Mouse (Mus musculus) gastrocnemius, postnatal 10 days (tissue): ENCODE measurements around the gene Sae1. TPM values are rescaled to one million over a fixed set of nuclear protein-coding genes. Genes with fewer than 3 reads are reported as not detected.
A peak's percentile ranks its signal among the peaks of the same experiment; 100 is the strongest.

Experiments used
- DNase-seq: peaks from one replicate; pipeline ENCODE4 v3.0.0; 2021; ENCODE audit warnings: mixed read lengths
- long read RNA-seq, 2 experiments: library from polyadenylated mRNA; stranded (forward); transcript quantifications; one replicate each; pipeline ENCODE4 v2.0.0; 2021
- total RNA-seq, 2 experiments: library from RNA; stranded (reverse); gene quantifications; 2 replicates each; pipeline ENCODE4 v1.2.3; 2021

The Sae1 gene
- 10 to 100 TPM; 43.3 to 48.8 TPM for total RNA-seq
- long read RNA-seq, experiment 1, transcript Sae1-201 (9 exons, 1,875 nt), result major isoform, 98 of 110 reads
- long read RNA-seq, experiment 1, partial matches to known transcripts, result 1 of 110 reads
- long read RNA-seq, experiment 1, other reads (novel, unspliced or antisense), result 7 of 110 reads
- long read RNA-seq, experiment 2, transcript Sae1-201 (9 exons, 1,875 nt), result major isoform, 98 of 104 reads
- long read RNA-seq, experiment 2, partial matches to known transcripts, result 0 of 104 reads
- long read RNA-seq, experiment 2, other reads (novel, unspliced or antisense), result 3 of 104 reads

- DNase-seq, result peak; percentile 95
Observed at GRCm38 (mm10) chr7:16387160-16388041, at the start of gene Sae1. TSS of gene Sae1 (minus strand) at chr7:16387806.

DNA sequence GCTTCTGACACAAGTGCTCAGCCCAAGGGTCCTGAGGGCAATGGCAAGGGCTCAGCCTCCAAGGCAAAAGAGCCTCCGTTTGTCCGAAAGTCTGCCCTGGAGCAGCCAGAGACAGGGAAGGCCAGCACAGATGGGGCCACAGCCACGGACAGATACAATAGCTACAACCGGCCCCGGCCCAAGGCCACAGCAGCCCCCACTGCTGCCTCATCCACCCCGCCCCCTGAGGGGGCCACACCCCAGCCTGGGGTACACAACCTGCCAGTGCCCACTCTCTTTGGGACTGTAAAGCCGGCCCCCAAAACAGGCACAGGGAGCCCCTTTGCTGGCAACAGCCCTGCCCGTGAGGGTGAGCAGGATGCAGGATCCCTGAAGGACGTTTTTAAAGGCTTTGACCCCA lies 47.5 kb upstream of the Sae1 start:
- DNase-seq, result no peak

GRCm38 (mm10) chr7:16433352-16433971 lies 45.9 kb upstream of the Sae1 start:
- no peak for DNase-seq

- peak; percentile 91 for DNase-seq
Observed at GRCm38 (mm10) chr7:16426129-16426729, 38.6 kb upstream of the Sae1 start.

- DNase-seq, result no peak
Observed at GRCm38 (mm10) chr7:16425721-16426120, 38.1 kb upstream of the Sae1 start.

DNA sequence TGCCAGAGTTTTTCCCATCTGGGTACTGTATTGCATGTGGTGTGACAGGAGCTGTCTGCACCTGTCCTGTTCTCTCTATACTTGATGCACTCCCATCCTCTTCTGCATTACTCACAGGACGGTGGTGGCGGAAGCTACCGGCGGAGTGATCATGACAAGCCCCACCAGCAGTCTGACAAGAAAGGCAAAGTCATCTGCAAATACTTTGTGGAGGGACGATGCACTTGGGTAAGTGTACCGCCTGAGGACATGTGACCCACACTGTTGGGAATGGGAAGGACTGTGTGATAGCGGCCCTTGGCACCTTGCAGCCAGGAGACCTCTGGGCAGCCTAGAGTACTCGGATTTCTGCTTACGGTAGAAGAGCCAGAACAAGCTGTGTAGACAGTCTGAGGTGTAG lies 36.1 kb upstream of the Sae1 start:
- DNase-seq, result no peak

GRCm38 (mm10) chr7:16422222-16422856 lies 34.7 kb upstream of the Sae1 start:
- no peak for DNase-seq

GRCm38 (mm10) chr7:16420493-16421118 lies 33.0 kb upstream of the Sae1 start:
- no peak for DNase-seq

GRCm38 (mm10) chr7:16418713-16419112 lies 31.1 kb upstream of the Sae1 start:
- DNase-seq, result no peak

DNA sequence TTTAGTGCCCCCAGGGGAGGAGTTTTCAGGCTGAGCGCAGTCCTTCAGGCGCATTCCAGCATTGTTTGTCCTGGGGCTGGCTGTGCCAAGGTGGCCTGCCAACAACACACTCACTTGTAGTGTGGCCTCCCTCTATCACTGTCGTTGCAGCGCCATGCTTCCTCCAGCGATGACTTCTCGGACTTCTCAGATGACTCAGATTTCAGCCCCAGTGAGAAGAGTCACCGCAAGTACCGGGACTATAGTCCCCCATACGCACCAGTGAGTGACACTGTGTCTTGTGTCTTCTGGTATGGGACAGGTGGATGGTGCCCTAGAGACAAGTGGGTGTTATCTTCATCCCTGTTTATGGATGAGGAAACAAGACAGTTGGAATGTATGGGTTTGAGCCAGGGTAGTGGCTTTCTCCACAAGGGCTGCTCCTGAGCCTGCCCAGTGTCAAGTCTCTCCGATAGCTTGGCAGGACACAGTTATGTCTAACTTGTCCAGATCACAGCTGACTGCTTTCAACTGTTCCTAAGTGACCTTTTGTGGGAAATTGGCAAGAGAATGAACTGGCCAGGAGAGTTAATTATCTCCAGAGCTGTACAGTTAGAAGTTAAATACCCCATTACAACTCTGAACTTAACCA lies 29.6 kb upstream of the Sae1 start:
- peak; percentile 37 for DNase-seq

DNA sequence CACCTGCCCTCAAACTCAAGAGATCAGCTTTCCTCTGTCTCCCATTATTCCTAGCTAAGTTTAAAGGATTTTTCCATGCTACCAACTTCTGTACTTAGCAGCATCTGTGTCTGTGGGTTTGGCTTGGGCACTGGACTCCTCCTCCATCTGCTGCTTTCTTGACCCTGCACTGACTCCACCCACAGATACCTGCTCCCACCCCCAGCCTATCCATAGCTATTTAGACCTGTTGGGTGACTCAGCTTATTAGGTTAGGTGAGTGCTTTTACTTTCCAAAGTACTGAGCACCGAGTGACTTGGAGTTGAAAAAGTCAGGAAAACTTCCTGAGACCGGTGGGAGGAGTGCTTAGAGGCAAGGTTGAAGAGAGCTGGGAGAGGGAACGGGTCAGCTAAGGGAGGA lies 27.8 kb upstream of the Sae1 start:
- no peak for DNase-seq

GRCm38 (mm10) chr7:16412930-16413329 lies 25.3 kb upstream of the Sae1 start:
- no peak for DNase-seq

DNA sequence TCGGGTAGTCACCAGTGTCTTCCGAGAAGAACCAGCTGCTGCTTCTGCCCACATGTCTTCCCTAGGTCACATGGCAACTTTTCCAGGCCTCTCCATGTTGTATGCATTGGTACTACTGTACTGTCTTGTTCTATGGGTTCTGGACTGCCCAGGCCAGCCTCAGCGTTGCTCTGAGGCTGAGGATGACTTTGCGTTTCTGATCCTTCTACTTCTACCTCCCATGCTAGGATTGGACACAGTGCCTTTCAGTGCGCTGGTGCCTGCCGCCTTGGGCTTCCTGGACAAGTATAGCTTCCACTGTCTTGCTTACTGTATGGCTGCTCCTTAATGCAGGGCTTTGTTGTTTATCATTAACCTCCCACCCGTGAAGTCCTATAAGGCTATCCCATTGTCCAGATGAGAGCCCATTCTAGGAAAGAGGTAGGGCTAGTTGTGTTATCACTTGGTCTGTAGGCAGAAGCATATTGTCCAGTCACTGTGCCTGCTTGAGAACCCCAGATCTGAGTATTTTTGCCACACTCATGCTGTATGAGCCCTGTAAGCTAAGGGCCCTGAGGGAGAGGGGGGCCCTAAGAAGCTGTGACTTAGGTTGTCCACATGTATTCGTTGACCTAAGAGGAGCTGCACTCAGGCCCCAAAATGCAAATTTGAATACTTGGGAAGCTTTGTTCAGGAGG lies 24.8 kb upstream of the Sae1 start:
- no peak for DNase-seq

- no peak for DNase-seq
Observed at GRCm38 (mm10) chr7:16411100-16411499, 23.5 kb upstream of the Sae1 start.

DNA sequence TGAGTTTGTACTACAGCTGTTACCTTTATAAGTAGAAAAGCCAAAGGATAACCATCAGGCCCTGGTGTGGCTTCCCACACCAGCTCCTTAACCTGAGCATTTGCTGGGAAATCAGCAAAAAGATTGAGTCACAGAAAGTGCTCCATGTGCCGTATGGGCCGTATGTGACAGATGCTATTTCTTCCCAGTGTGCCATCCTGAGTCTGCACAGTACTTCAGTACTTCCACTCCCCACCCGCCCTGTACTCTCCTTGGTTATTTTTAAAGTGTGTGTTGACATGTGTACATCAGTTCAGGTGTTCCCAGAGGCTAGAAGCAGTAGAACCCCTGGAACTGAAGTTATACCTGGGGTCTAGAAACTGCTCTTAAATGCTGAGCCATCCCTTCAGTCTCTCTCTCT lies 19.4 kb upstream of the Sae1 start:
- DNase-seq, result no peak

DNA sequence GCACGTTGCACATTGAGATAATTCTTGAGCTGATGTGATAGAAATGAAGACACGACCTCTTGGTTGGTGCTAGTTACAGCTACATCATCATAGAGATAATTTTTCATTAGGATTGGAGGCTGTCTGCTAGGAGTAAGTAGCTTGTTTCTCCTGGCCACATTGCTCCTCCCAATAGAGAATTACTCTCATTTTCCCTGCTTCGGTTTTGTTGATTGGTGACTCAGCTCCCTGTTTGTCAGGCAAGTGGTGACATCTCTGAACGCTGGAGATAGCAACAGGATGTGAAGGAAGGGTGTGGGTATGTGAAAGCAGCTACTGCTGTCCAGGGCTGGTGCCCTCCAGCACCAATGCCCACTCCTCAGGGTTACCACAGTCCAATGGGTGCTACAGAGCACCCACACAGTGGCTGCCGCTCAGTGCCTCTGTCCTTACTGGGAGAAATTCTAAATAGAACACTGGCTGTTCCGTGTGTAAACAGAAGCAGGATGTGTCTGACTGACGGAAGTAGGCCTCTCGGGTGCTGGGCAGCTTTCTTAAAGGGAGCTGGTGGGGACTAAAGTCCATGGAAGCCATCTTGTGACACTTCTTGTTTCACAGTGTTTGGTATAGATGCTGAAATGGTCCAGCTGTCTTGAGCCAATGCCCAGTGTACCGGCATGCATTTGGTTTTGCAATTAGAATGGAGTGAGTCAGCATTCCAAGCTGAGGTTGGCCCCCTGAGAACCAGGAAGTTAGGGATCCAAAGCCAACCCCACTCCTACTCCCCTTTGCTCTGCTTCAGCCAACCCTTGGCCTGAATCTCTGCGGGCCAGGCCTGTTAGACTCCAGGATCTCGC lies 18.1 kb upstream of the Sae1 start:
- peak; percentile 54 for DNase-seq

DNA sequence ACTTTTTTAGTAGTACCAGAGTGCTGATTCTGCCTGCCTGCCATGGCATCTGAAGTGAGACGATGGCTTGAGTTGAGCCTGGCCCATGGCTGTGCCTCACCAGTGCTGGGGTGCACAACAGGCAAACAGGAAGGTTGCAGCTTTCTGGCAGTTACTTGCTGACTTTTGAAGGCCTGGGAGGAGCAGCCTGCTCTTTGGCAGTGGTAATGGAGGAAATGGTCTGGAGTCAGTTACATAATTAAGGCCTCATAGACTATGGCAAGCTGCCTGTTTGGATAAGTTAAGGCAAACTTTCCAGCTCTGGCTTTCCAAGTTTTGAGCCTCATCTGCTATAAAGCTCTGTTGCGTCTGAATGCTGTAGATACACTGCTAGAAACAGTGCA lies 17.5 kb upstream of the Sae1 start:
- DNase-seq, result peak; percentile 41

GRCm38 (mm10) chr7:16404315-16405072 lies 16.9 kb upstream of the Sae1 start:
- DNase-seq, result no peak
